Mouse (Mus musculus): Measurements from ENCODE around the gene Gm49333.
A peak's percentile ranks its signal among the peaks of the same experiment; 100 is the strongest.

Gene Gm49333

DNA sequence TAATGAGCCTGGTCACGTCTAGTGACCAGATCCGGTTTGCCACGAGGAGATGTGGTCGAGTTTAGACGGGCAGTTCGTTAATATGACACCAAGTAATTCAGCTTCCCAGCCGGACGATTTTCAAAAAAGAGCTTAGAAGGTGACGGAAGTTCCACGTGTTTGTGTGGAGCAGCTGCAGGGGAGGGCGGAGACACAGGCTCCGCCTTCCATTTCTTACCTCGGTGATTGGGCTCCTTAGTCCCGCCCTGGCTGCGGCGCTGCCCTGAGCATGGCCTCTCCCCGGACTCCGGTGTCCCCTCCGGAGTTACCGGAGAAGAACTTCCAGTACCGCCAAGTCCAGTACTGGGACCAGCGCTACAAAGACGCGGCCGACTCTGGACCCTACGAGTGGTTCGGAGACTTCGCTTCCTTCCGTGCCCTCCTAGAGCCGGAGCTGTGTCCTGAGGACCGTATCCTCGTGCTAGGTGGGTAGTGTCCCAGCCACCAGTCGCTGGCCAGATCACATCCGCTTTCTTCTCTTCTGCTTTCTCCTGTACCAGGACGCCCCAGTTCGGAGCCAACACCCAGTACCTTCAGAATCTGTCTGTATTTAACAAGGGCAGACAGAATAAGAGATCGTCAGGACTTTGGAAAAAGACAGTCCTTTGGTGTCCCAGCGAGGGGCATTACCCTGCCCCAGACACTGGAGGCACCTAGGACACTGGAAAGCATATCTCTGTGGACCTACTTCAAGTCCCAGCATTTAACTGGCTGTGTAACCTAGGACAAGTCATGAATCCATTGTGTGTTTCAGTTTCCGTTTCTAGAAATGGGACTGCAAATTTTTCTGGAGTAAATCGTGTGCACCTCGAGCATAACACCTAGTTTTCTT lies at the start of gene Gm49333, which contains the start of the genes Eef1akmt4 and Alg3:
Gm49333 (plus strand) TSS at position 254 of the 871 bp plus-strand sequence.
Eef1akmt4 (plus strand) TSS at position 237 of the 871 bp plus-strand sequence.
Alg3 (minus strand) TSS at position 379 of the 871 bp plus-strand sequence.
- peak; percentile 71 to 80 for DNase-seq (ENCODE audit: low spot score in 2 of 2)

DNA sequence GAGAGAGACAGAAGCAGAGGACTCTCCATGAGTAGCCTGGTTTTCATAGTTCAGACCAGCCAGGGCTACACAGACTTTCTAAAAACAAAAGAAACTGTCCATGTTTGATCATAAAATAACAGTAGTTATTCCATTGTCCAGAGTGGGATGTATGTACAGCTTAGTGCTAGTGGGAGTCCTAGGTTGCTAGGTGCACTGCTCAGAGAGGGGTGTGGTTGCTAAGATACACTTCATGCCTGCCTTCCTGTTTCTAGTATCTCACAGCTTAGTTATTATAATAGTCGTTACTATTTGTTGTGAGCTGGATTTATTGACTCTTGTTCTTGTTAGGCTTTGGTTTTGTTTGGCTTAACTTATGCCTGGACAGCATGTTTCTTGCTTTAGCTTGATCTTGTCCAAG lies 46.3 kb upstream of the Gm49333 start:
- no peak for DNase-seq (ENCODE audit: low spot score in 2 of 2)

DNA sequence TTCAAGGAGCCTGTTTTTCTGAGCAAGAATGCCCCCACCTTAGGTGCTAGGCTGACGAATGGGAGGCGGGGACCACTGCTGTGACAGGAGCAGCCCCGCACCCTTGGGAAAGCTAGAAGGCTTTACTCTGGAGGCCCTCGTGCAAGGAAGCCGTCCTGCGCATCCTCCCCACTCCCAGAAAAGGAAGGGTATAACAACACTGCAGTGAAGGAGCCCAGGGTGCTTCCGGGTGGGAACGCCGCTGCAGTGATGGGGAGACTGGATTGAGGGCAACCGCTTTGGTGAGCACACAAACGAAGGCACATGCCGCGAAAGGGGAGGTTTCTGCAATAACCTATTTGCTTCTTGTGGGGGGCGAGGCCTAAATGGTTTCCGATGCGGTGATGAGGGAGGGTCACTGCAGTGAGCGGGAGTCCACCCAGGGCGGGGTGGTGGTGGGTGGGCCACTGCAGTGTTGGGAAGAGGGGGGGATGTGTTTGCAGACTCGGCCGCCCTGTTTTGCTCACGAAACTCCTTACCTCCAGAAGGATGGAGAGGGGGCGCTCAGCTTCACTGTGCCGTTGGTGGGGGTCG lies 22.0 kb upstream of the Gm49333 start, which contains the start of gene Vwa5b2:
Vwa5b2 (plus strand) TSS at position 106 of the 573 bp plus-strand sequence.
- peak in 1 of 2 experiments; percentile 20 for DNase-seq (ENCODE audit: low spot score in 2 of 2)

DNA sequence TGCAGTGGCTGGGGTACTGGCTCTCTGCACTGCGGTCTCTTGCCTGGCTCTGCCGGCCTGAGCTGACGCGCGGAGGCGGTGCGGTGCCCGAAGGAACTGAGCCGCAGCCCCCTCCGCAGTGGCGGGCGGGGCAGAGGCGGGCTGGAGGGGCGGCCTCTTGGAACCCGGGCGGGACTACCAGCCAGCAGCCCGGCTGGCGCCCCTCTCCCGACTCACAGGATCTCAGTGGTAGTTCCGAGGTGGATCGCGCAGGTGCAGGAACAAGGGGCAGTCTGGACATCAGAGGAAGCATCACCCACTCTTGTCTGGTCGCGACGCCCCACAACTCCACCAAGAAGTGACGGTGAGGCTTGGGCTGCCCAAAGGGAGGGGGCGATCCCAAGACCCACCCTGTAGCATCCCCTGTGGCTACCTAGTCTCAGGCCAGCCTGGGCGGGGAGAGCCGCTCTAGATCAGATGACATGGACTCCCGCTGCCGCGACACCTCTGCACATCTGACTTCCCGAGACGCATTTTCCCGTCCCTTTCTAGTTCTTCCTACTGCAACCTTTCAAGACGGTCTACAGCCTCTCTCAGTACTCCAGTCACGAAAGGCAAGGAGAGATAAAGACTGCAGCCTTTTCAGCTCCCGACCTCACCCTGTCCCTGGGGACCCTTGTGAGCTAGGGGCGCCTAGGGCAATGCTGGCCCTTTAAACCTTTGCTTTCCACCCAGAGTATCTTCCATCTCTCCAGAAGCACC lies 21.3 kb upstream of the Gm49333 start:
- peak; percentile 45 to 52 for DNase-seq (ENCODE audit: low spot score in 2 of 2)

- DNase-seq (ENCODE audit: low spot score in 2 of 2), result no peak
Measured at GRCm38 (mm10) chr16:20590680-20591038, 20.8 kb upstream of the Gm49333 start.

- DNase-seq (ENCODE audit: low spot score in 2 of 2), result no peak
Measured at GRCm38 (mm10) chr16:20591076-20591705, 20.2 kb upstream of the Gm49333 start.

- DNase-seq (ENCODE audit: low spot score in 2 of 2), result no peak
Measured at GRCm38 (mm10) chr16:20595060-20595673, 16.2 kb upstream of the Gm49333 start.

GRCm38 (mm10) chr16:20595737-20596136 lies 15.7 kb upstream of the Gm49333 start:
- no peak for DNase-seq (ENCODE audit: low spot score in 2 of 2)

DNA sequence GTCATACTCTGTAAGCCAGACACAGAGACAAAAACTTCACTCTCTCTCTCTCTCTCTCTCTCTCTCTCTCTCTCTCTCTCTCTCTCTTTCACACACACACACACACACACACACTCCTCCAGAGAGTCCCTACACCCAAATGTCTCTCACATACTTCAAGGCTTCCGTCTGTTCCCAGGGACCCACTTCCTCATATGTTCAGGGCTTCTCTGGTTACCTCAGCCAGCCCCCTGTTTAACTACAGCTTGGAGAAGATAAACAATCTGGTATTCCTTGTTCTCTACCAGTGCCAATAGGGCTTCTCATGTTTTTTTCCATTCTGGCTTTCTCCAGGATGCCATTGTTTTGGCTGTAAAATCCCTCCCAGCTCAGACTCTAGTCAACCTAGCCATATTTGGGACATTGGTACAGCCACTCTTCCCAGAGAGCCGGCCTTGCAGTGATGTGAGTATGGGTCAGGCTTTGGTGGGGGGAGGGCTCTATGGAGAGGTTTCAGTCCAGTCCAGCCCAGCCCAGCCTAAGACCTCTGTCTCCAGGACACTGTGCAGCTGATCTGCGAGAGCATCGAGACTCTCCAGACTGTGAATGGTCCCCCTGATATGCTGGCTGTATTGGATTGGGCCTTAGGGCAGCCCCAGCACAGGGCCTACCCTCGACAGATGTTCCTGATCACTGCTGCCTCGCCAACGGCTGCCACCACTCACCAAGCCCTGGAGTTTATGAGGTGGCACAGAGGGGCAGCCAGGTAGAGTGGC lies 14.5 kb upstream of the Gm49333 start:
- DNase-seq (ENCODE audit: low spot score in 2 of 2), result no peak

- no peak for DNase-seq (ENCODE audit: low spot score in 2 of 2)
Measured at GRCm38 (mm10) chr16:20600511-20600910, 10.9 kb upstream of the Gm49333 start.

GRCm38 (mm10) chr16:20604705-20605104 lies 6.7 kb upstream of the Gm49333 start:
- DNase-seq (ENCODE audit: low spot score in 2 of 2), result no peak

GRCm38 (mm10) chr16:20610501-20611356 lies 681 bp upstream of the Gm49333 start:
- DNase-seq (ENCODE audit: low spot score in 2 of 2), result peak in 1 of 2 experiments; percentile 67

DNA sequence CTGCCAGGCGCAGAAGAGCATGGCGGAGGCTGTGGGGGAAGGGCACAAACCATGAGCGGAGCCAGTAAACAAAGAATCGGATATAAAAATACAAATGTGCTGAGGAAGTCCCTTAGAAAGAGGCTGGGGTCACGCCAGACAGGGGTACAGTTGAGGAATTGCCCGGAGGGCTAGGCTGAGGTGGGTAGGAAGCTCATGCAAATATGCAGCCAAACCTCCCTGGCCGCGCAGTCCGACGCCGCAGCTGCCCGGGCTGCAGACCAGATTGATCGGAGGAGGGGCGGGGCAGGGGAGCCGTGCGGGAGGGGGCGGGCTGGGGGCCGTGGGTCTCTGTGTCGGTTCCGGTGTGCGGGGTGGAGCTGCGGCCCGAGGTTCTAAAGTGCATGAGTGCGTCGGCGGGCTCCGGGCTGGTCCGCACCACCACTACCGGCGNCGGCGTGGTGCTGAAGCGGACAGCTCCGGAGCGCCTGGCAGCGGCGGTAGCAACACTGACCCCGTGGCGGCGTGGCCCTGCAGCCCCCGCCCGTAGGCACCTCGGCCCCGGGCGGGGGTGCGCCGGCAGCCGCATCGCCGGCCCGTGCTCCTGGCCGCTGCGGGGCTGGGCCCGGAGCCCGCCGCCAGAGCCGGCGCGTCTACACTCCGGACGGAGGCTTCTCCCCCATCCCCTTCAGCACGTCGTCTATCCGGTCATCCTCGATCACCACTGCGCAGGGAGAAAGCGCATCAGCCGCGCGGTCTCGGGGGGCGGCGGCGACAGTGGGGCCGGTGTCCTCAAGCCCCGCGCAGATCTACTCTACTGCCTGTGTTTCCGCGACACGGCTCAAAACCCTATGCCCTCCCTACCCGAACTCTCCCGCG lies 8.4 kb downstream of the Gm49333 start:
- DNase-seq (ENCODE audit: low spot score in 2 of 2), result no peak

GRCm38 (mm10) chr16:20620399-20620735 lies 9.0 kb downstream of the Gm49333 start:
- DNase-seq (ENCODE audit: low spot score in 2 of 2), result no peak

DNA sequence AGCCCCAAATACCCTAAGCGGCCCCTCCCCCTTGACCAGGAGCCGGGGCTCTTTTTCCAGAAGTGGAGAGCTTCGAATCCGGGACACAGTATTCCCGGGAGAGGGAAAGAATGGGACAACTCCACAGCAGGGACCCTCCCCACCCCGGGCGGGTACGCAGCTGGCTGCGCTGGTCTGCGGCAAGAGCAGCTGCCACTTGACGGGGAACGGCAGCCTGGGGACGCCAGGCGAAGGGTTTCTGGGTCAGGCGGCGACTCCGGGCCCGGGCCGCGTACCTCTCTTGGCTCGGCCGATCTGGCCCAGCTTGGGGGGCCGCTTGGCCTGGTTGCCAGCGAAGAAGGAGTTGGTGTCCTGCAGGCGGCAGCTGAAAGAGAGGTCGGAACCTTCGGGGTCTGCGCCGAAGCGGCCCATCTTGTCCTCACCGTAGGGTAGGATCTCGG lies 9.4 kb downstream of the Gm49333 start:
- DNase-seq (ENCODE audit: low spot score in 2 of 2), result no peak

DNA sequence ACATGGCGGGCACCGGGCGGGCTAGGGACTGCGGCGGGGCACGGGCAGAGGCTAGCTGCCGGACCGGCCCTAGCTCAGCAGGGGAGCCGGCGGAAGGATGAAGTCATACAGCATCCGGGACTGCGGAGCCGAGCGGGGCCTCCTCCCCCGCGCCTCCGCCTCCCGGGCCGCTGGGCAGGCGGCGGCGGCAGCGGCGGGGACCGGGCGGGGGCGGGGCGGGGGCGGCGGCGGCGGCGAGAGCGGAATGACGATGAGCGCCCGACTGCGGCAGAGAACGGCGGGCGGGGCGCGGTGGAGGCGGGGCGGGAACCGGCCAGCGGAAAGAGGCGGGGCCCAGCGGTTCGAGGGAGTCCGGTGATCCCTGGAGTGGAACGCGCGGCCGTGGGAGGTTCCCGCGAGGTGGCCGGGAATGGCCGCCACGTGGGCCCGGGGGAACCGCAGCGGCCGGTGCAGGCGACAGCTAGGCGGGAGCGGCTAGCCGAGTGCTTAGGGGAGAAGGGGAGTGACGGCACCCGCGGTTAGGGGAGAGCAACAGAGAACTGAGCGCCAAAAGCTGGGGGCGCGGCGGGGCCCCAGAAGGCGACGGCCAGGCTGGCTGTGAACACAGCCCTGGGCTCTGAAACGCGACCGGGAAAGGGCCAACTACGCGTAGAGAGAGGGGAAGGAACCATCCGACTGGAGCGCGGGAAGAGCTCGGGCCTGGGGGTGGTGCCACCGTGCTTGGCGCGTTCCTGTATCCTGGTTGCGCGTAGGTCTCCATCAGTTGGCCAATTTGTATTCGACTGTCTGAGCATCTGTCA lies 10.0 kb downstream of the Gm49333 start, which contains the start of gene Camk2n2:
Camk2n2 (minus strand) TSS at position 97 of the 800 bp plus-strand sequence.
- DNase-seq (ENCODE audit: low spot score in 2 of 2), result peak in 1 of 2 experiments; percentile 32

GRCm38 (mm10) chr16:20621991-20622685 lies 10.7 kb downstream of the Gm49333 start:
- peak; percentile 59 to 73 for DNase-seq (ENCODE audit: low spot score in 2 of 2)
